Mouse (Mus musculus): Measurements from ENCODE around the gene Gm21775. TPM values are rescaled to one million over a fixed set of nuclear protein-coding genes. Genes with fewer than 3 reads are reported as not detected.

Gene Gm21775
- not detected in 2 replicates for polyA plus RNA-seq (2012; ENCODE audit: low replicate concordance)

DNA sequence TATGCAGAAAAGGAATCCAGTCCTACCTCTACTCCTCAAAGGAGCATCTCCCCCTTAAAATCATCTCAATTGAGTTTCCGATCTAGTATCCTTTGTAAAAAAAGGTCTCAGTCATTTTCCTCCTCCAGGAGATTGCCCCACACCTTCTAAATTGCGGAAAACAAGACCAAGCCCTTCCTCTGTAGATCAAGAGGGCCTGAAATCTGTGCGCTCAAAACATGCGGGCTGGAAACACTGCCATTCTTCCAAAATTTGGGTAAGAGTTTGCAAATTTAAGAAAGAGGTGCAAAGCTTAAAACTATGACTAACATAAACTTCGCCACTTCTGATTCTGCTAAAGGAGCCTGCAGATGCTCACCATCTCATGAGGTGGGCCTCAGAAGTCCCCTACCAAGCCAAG lies at the start of gene Gm21775:
Gm21775 (plus strand) TSS at position 301 of the 400 bp plus-strand sequence.

DNA sequence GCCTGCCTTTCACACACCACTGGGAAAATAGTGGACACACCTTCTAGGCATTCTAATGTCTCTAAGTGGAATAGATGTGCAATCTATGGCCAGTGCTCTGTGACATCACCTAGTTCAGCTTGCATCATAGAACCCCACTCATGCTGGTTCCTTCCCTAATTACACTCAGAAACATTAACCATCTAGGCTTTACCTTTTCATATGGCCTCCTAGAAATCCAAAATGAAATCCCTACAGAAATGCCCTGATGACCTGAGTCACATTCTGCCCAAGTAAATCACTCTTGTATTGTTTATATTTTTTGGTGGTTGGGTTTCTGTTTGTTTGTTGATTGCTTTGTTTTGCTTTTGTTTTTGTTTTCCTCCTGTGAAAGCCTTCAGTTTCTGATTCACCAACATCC lies 17.3 kb upstream of the Gm21775 start, which contains the start of gene Gm20737:
Gm20737 (minus strand) TSS at position 101 of the 400 bp plus-strand sequence.

Other genes with a start within 250 kb of the Gm21775 start
- not detected in 2 replicates for gene Gm20834, start 228.9 kb upstream of the Gm21775 start, polyA plus RNA-seq (2012; ENCODE audit: low replicate concordance)
- gene Gm28510, start 140.7 kb upstream of the Gm21775 start, polyA plus RNA-seq (2012; ENCODE audit: low replicate concordance): not detected in 2 replicates
- not detected in 2 replicates for gene Gm20737, start 17.4 kb upstream of the Gm21775 start, polyA plus RNA-seq (2012; ENCODE audit: low replicate concordance)
- not detected in 2 replicates for gene Gm21900, start 62.9 kb downstream of the Gm21775 start, polyA plus RNA-seq (2012; ENCODE audit: low replicate concordance)
- not detected in 2 replicates for gene Gm20777, start 199.0 kb downstream of the Gm21775 start, polyA plus RNA-seq (2012; ENCODE audit: low replicate concordance)